Mouse (Mus musculus): Measurements from ENCODE around the gene Rbks. TPM values are rescaled to one million over a fixed set of nuclear protein-coding genes. Genes with fewer than 3 reads are reported as not detected.

Gene Rbks
- total RNA-seq, 1 experiment: 2.1 TPM

DNA sequence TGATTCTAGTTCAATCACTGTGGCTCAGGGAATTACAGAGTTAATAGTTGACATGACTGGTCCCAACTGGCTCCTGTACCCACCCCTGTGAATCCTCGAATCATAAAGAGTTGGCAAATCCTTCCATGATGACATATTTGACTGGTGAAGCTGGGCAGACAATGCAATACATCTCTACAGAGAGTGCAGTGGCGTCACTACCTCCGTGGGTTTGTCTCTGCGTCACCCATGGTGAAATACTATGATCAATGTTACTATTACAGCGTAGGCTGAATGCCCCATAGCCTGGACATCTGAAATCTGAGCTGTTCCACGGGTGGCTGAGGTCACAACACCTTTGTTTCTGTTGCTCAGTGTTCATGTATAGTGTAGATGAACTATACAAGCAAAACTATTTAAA, 116.2 kb downstream of the Rbks start:
- no peak for TF ChIP-seq HCFC1 (IDR thresholded peaks at IDR 0.05; ENCODE audit: borderline replicate concordance, insufficient read depth, low read length)
- TF ChIP-seq ZNF384 (IDR thresholded peaks at IDR 0.05; ENCODE audit: low read depth, low read length): no peak
- TF ChIP-seq CHD2 (IDR thresholded peaks at IDR 0.05; ENCODE audit: low read depth, low read length): no peak
- no peak for TF ChIP-seq MAFK (IDR thresholded peaks at IDR 0.05; ENCODE audit: insufficient read depth, low read depth, low read length)
- no peak for TF ChIP-seq ZC3H11A (IDR thresholded peaks at IDR 0.05; ENCODE audit: borderline replicate concordance, low read depth, low read length)
- H3K4me1 ChIP-seq (ENCODE audit: control insufficient read depth in 2 of 2, insufficient read depth in 2 of 2, low read length in 2 of 2, poor library complexity in 1 of 2): no peaks in the 10 kb centered on the region
- no peaks in the 10 kb centered on the region for H3K9me3 ChIP-seq (ENCODE audit: control insufficient read depth, insufficient read depth, low read depth, low read length)
- no peak overlapping the region for H3K4me3 ChIP-seq (ENCODE audit: insufficient read depth in 1 of 2, low read depth in 1 of 2, low read length in 2 of 2, poor library complexity in 1 of 2, severe bottlenecking in 1 of 2)
- no peaks in the 10 kb centered on the region for H3K36me3 ChIP-seq (ENCODE audit: control insufficient read depth, insufficient read depth, low read length, poor library complexity, severe bottlenecking)
- no peak overlapping the region for H3K9ac ChIP-seq (ENCODE audit: insufficient read depth, low read depth, low read length, poor library complexity, severe bottlenecking)
- in situ Hi-C loops (cut with MboI; ENCODE audit: low sequenced_read_pairs in 2 of 2, unreplicated experiment in 2 of 2): loop anchor here in 1 of 2 experiments (25.0 kb wide), 1 partner anchor 606 kb away; no protein-coding TSS in a partner anchor
- DNase-seq (ENCODE audit: low read depth, low spot score): no peak
- no peak overlapping the region for H3K27ac ChIP-seq (ENCODE audit: insufficient read depth, low read depth, low read length, poor library complexity, severe bottlenecking)

DNA sequence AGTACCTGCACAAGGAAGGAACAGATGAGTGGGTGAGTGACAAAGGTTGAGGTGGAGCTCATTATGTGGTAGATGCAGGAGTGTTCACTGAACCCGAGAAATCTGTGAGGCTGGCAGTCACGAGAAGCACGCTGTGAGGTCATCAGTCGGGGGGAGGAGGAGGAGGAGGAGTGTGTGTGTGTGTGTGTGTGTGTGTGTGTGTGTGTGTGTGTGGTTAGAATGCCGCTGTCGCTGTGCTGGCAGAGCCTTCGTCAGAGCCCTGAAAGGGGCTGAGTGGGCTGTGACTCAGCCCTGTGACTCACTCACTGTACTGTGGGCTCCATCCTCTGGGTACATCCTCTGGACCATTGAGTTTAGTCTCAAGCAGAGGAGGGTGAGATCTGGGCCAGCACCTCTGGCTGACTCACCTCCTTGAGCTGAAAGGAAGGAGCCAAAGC, 120.9 kb downstream of the Rbks start:
- Histone ChIP-seq H3K27ac (ENCODE audit: insufficient read depth, low read depth, low read length, poor library complexity, severe bottlenecking) (no peak overlapping the region), H3K4me1 (ENCODE audit: control insufficient read depth in 2 of 2, insufficient read depth in 2 of 2, low read length in 2 of 2, poor library complexity in 1 of 2) (peaks cover 0 to 3% of the 10 kb centered on the region in 2 experiments; a peak in 2 of 4 replicates), H3K36me3 (ENCODE audit: control insufficient read depth, insufficient read depth, low read length, poor library complexity, severe bottlenecking) (no peaks in the 10 kb centered on the region), H3K4me3 (ENCODE audit: insufficient read depth in 1 of 2, low read depth in 1 of 2, low read length in 2 of 2, poor library complexity in 1 of 2, severe bottlenecking in 1 of 2) (no peak overlapping the region), H3K9me3 (ENCODE audit: control insufficient read depth, insufficient read depth, low read depth, low read length) (no peaks in the 10 kb centered on the region), H3K9ac (ENCODE audit: insufficient read depth, low read depth, low read length, poor library complexity, severe bottlenecking) (no peak overlapping the region)
- TF ChIP-seq MAFK (IDR thresholded peaks at IDR 0.05; ENCODE audit: insufficient read depth, low read depth, low read length) (no peak), ZC3H11A (IDR thresholded peaks at IDR 0.05; ENCODE audit: borderline replicate concordance, low read depth, low read length) (no peak), HCFC1 (IDR thresholded peaks at IDR 0.05; ENCODE audit: borderline replicate concordance, insufficient read depth, low read length) (no peak)
- in situ Hi-C loops (cut with MboI; ENCODE audit: low sequenced_read_pairs in 2 of 2, unreplicated experiment in 2 of 2): loop anchor here in 1 of 2 experiments (25.0 kb wide), 1 partner anchor 611 kb away; no protein-coding TSS in a partner anchor
- DNase-seq (ENCODE audit: low read depth, low spot score): no peak

Other genes starting within 250 kb of the Rbks start
- 29.5 and 32.3 TPM in 2 replicates for gene Zfp512, start 245.2 kb downstream of the Rbks start, total RNA-seq (2012; rRNA removed)
- 2.4 TPM in 2 replicates for gene 4930548H24Rik, start 211.9 kb downstream of the Rbks start, total RNA-seq (2012; rRNA removed)
- gene Gpn1, start 202.9 kb downstream of the Rbks start, total RNA-seq (2012; rRNA removed): 69.7 and 82.8 TPM in 2 replicates
- 26.5 and 30.2 TPM in 2 replicates for gene Slc4a1ap, start 170.6 kb downstream of the Rbks start, total RNA-seq (2012; rRNA removed)
- 22.4 and 24.8 TPM in 2 replicates for gene Supt7l, start 169.8 kb downstream of the Rbks start, total RNA-seq (2012; rRNA removed)
- 170 and 172 TPM in 2 replicates for gene Mrpl33, start 100.7 kb downstream of the Rbks start, total RNA-seq (2012; rRNA removed)
- 33.9 and 43.1 TPM in 2 replicates for gene Babam2, start 57 bp upstream of the Rbks start, total RNA-seq (2012; rRNA removed)